Mouse (Mus musculus): ENCODE measurements at regions not wholly inside any gene's neighbourhood (a gene's known extent, or its start where the extent isn't known, plus 50 kb on each side); places are given as distances from the start of the nearest gene placed in this dataset.
A peak's percentile ranks its signal among the peaks of the same experiment; 100 is the strongest.

GRCm38 (mm10) chr13:43976676-43977075, 192.1 kb downstream of the Cd83 start:
- Histone ChIP-seq H3K36me3 (no peaks in the 10 kb centered on the region), H3K9me3 (no peaks in the 10 kb centered on the region), H3K4me1 (replicated peaks) (no peaks in the 10 kb centered on the region), H3K27me3 (no peaks in the 10 kb centered on the region), H3K4me3 (no peak overlapping the region), H3K9ac (no peak overlapping the region), H3K27ac (replicated peaks) (no peak overlapping the region), H3K4me2 (no peak overlapping the region)
- no peak for ATAC-seq (ENCODE audit: low read depth)
- WGBS: 38% methylated on average over 7 of the region's 7 CpGs

- no peaks in the 10 kb centered on the region for H3K36me3 ChIP-seq
- H3K4me1 ChIP-seq (replicated peaks): peaks cover 25% of the 10 kb centered on the region
- no peak overlapping the region for H3K4me3 ChIP-seq
- H3K9ac ChIP-seq: no peak overlapping the region
- H3K27ac ChIP-seq (replicated peaks): no peak overlapping the region
- H3K27me3 ChIP-seq: no peaks in the 10 kb centered on the region
- H3K9me3 ChIP-seq: no peaks in the 10 kb centered on the region
- WGBS: 20% methylated on average over 6 of the region's 6 CpGs
- no peak for ATAC-seq (ENCODE audit: low read depth)
- H3K4me2 ChIP-seq: no peak overlapping the region
Measured at GRCm38 (mm10) chr13:43987338-43987737, 202.8 kb downstream of the Cd83 start.

GRCm38 (mm10) chr13:43988421-43988820, 203.8 kb downstream of the Cd83 start:
- peaks cover 25% of the 10 kb centered on the region for H3K4me1 ChIP-seq (replicated peaks)
- no peak for ATAC-seq (ENCODE audit: low read depth)
- no peak overlapping the region for H3K9ac ChIP-seq
- no peak overlapping the region for H3K4me2 ChIP-seq
- peaks cover 3% of the 10 kb centered on the region; the same call in 1 of the 2 replicates for H3K27me3 ChIP-seq
- no peaks in the 10 kb centered on the region for H3K9me3 ChIP-seq
- no peak overlapping the region for H3K27ac ChIP-seq (replicated peaks)
- no peaks in the 10 kb centered on the region for H3K36me3 ChIP-seq
- H3K4me3 ChIP-seq: no peak overlapping the region
- WGBS: 91% methylated on average over 4 of the region's 4 CpGs

GRCm38 (mm10) chr13:43990281-43991101, 205.9 kb downstream of the Cd83 start:
- H3K27me3 ChIP-seq: peaks cover 3% of the 10 kb centered on the region; the same call in 1 of the 2 replicates
- no peak overlapping the region for H3K9ac ChIP-seq
- 0 out of 2 replicates have a peak overlapping the region, but pooled peaks have one; percentile 38 for H3K27ac ChIP-seq (replicated peaks)
- ATAC-seq (ENCODE audit: low read depth): peak; percentile 57; the same call in 1 of the 2 replicates
- 39% methylated on average over 16 of the region's 16 CpGs for WGBS
- H3K4me2 ChIP-seq: no peak overlapping the region
- H3K36me3 ChIP-seq: no peaks in the 10 kb centered on the region
- H3K4me3 ChIP-seq: no peak overlapping the region
- peaks cover 25% of the 10 kb centered on the region for H3K4me1 ChIP-seq (replicated peaks)
- H3K9me3 ChIP-seq: no peaks in the 10 kb centered on the region

- Histone ChIP-seq H3K36me3 (no peaks in the 10 kb centered on the region), H3K9me3 (no peaks in the 10 kb centered on the region), H3K9ac (no peak overlapping the region), H3K4me2 (0 out of 2 replicates have a peak overlapping the region, but pooled peaks have one; percentile 4), H3K4me3 (no peak overlapping the region), H3K27me3 (peaks cover 3% of the 10 kb centered on the region; the same call in 1 of the 2 replicates), H3K4me1 (replicated peaks) (peaks cover 25% of the 10 kb centered on the region), H3K27ac (replicated peaks) (no peak overlapping the region)
- 21% methylated on average over 5 of the region's 5 CpGs for WGBS
- no peak for ATAC-seq (ENCODE audit: low read depth)
Measured at GRCm38 (mm10) chr13:43991774-43992173, 207.2 kb downstream of the Cd83 start.

- H3K4me3 ChIP-seq: no peak overlapping the region
- no peak for ATAC-seq (ENCODE audit: low read depth)
- no peak overlapping the region for H3K4me2 ChIP-seq
- H3K27ac ChIP-seq (replicated peaks): no peak overlapping the region
- no peaks in the 10 kb centered on the region for H3K9me3 ChIP-seq
- H3K27me3 ChIP-seq: peaks cover 3% of the 10 kb centered on the region; the same call in 1 of the 2 replicates
- peaks cover 22% of the 10 kb centered on the region for H3K4me1 ChIP-seq (replicated peaks)
- H3K36me3 ChIP-seq: no peaks in the 10 kb centered on the region
- H3K9ac ChIP-seq: no peak overlapping the region
Measured at GRCm38 (mm10) chr13:43992968-43993367, 208.4 kb downstream of the Cd83 start.

GRCm38 (mm10) chr13:43994361-43994760, 209.8 kb downstream of the Cd83 start:
- no peak overlapping the region for H3K27ac ChIP-seq (replicated peaks)
- no peaks in the 10 kb centered on the region for H3K36me3 ChIP-seq
- H3K4me2 ChIP-seq: no peak overlapping the region
- 58% methylated on average over 4 of the region's 4 CpGs for WGBS
- no peak for ATAC-seq (ENCODE audit: low read depth)
- H3K9ac ChIP-seq: no peak overlapping the region
- peaks cover 3% of the 10 kb centered on the region; the same call in 1 of the 2 replicates for H3K27me3 ChIP-seq
- H3K4me3 ChIP-seq: no peak overlapping the region
- H3K9me3 ChIP-seq: no peaks in the 10 kb centered on the region
- peaks cover 22% of the 10 kb centered on the region for H3K4me1 ChIP-seq (replicated peaks)

- no peak for ATAC-seq (ENCODE audit: low read depth)
- Histone ChIP-seq H3K4me3 (no peak overlapping the region), H3K9ac (no peak overlapping the region), H3K36me3 (no peaks in the 10 kb centered on the region), H3K9me3 (no peaks in the 10 kb centered on the region), H3K4me2 (no peak overlapping the region), H3K27ac (replicated peaks) (no peak overlapping the region), H3K4me1 (replicated peaks) (peaks cover 17% of the 10 kb centered on the region), H3K27me3 (peaks cover 3% of the 10 kb centered on the region; the same call in 1 of the 2 replicates)
- whole genome bisulfite sequencing: 22% methylated on average over 3 of the region's 3 CpGs
Measured at GRCm38 (mm10) chr13:43995623-43996022, 211.0 kb downstream of the Cd83 start.

GRCm38 (mm10) chr13:44001861-44002545, 217.4 kb downstream of the Cd83 start:
- ATAC-seq (ENCODE audit: low read depth): no peak
- Histone ChIP-seq H3K9ac (no peak overlapping the region), H3K27ac (replicated peaks) (no peak overlapping the region), H3K4me2 (no peak overlapping the region), H3K4me3 (no peak overlapping the region), H3K27me3 (no peaks in the 10 kb centered on the region), H3K36me3 (no peaks in the 10 kb centered on the region), H3K9me3 (no peaks in the 10 kb centered on the region), H3K4me1 (replicated peaks) (peaks cover 11% of the 10 kb centered on the region)
- WGBS: 66% methylated on average over 12 of the region's 12 CpGs

- Histone ChIP-seq H3K4me2 (no peak overlapping the region), H3K4me1 (replicated peaks) (peaks cover 9% of the 10 kb centered on the region), H3K9me3 (no peaks in the 10 kb centered on the region), H3K27ac (replicated peaks) (no peak overlapping the region), H3K36me3 (no peaks in the 10 kb centered on the region), H3K4me3 (no peak overlapping the region), H3K9ac (no peak overlapping the region), H3K27me3 (peaks cover 18% of the 10 kb centered on the region)
- ATAC-seq (ENCODE audit: low read depth): no peak
- WGBS: 92% methylated on average over 2 of the region's 2 CpGs
Measured at GRCm38 (mm10) chr13:44012868-44013267, 228.3 kb downstream of the Cd83 start.

- H3K4me2 ChIP-seq: peak overlapping the region; percentile 24
- peaks cover 38% of the 10 kb centered on the region for H3K27me3 ChIP-seq
- H3K27ac ChIP-seq (replicated peaks): no peak overlapping the region
- H3K4me3 ChIP-seq: no peak overlapping the region
- no peak overlapping the region for H3K9ac ChIP-seq
- WGBS: 13% methylated on average over 8 of the region's 8 CpGs
- H3K9me3 ChIP-seq: no peaks in the 10 kb centered on the region
- H3K4me1 ChIP-seq (replicated peaks): peaks cover 21% of the 10 kb centered on the region
- no peak for ATAC-seq (ENCODE audit: low read depth)
- H3K36me3 ChIP-seq: no peaks in the 10 kb centered on the region
Measured at GRCm38 (mm10) chr13:44018489-44019303, 234.1 kb downstream of the Cd83 start.

GRCm38 (mm10) chr13:44019304-44019583, 234.7 kb downstream of the Cd83 start:
- Histone ChIP-seq H3K27me3 (peaks cover 38% of the 10 kb centered on the region), H3K9me3 (no peaks in the 10 kb centered on the region), H3K4me2 (no peak overlapping the region), H3K4me3 (no peak overlapping the region), H3K4me1 (replicated peaks) (peaks cover 21% of the 10 kb centered on the region), H3K9ac (no peak overlapping the region), H3K36me3 (no peaks in the 10 kb centered on the region), H3K27ac (replicated peaks) (no peak overlapping the region)
- ATAC-seq (ENCODE audit: low read depth): no peak
